Mouse (Mus musculus): Measurements from ENCODE around the gene Klhdc8b. TPM values are rescaled to one million over a fixed set of nuclear protein-coding genes. Genes with fewer than 3 reads are reported as not detected.
A peak's percentile ranks its signal among the peaks of the same experiment; 100 is the strongest.

Klhdc8b gene
- polyA plus RNA-seq, 1 experiment: 18.3 TPM

DNA sequence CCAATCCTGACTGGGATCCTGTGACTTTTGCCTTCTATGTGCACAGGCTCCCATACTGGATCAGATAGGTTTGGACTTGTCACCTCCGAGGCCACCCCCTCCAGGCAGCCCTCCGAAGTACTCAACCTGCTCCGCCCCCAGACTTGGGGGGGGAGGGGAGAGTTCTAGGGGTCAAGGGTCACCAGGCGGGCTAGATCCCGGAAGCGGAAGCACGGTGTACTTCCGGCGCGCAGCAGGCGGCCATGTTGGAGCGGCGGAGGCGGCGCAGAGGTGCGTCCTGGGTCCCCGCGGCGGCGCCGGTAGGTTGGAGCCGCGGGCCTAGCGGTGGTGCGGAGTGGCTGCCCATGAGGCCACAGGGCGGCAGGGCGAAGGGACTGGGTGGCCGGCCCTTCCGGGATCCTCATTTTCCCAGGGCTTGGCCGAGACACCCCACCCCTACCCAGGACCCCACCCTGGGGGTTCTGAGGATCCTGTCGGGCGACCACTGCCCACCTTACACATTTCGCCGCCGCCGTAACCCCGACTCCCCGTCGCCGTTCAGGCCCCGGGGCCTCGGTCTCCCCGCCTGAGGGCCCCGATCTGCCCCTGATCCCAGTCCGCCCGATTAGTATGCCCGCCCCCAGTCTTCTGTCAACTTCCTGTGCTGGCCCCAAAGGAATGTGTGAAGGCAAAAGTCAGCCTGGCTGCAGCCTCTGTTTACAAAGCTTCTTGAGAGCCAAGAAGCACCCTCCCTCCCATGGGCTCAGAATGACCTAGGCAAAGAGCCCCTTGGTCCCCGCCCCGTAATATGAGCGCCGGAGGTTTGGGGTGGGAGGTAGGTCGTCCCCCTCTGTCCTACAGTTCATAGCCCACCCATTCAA lies 832 bp downstream of the Klhdc8b start, which contains the start of gene Ccdc71:
TSS of gene Ccdc71 (plus strand) at position 209 of the 860 bp plus-strand sequence.
- WGBS: under 1% methylated on average over 50 of the region's 52 CpGs
- Histone ChIP-seq H3K4me3 (replicated peaks; ENCODE audit: control insufficient read depth, low read depth, low read length) (peak within 1 kb of the TSS; percentile 76), H3K4me1 (ENCODE audit: control insufficient read depth, insufficient read depth, low read length) (peaks cover 2% of the 10 kb centered on the region), H3K27ac (ENCODE audit: control insufficient read depth, insufficient read depth, low read depth, low read length, poor library complexity) (peak within 1 kb of the TSS; percentile 55)
- TF ChIP-seq POLR2A (IDR thresholded peaks at IDR 0.05; ENCODE audit: borderline replicate concordance, control insufficient read depth, low read depth, low read length): peak; percentile 48; the same call in 1 of the 2 replicates
- TF ChIP-seq CTCF (IDR thresholded peaks at IDR 0.05; ENCODE audit: control insufficient read depth, insufficient read depth, low read length): no peak

DNA sequence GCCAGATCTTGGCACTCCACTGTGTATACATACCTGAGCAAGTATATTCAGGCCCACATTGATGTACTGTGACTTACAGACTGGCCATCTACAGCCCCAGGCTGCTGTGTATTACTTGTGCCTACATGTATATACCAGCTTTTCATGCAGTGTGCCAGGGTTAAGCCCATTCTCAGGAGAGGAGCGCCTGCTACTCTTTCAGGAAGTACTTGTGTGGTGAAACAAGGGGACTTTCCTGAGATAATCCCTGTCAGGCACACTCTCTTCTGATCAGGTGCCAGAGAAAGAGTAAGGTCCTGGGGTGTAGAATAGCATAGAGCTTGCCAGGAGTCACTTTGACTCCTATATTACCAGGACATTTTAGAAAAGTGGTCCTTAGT lies 1.5 kb downstream of the Klhdc8b start:
- Histone ChIP-seq H3K27ac (ENCODE audit: control insufficient read depth, insufficient read depth, low read depth, low read length, poor library complexity) (no peak overlapping the region), H3K4me3 (replicated peaks; ENCODE audit: control insufficient read depth, low read depth, low read length) (peak overlapping the region; percentile 76), H3K4me1 (ENCODE audit: control insufficient read depth, insufficient read depth, low read length) (peaks cover 2% of the 10 kb centered on the region)
- TF ChIP-seq POLR2A (IDR thresholded peaks at IDR 0.05; ENCODE audit: borderline replicate concordance, control insufficient read depth, low read depth, low read length) (no peak), CTCF (IDR thresholded peaks at IDR 0.05; ENCODE audit: control insufficient read depth, insufficient read depth, low read length) (no peak)
- 65% methylated on average over 1 of the region's 1 CpGs for WGBS

- Histone ChIP-seq H3K4me3 (replicated peaks; ENCODE audit: control insufficient read depth, low read depth, low read length) (no peak overlapping the region), H3K4me1 (ENCODE audit: control insufficient read depth, insufficient read depth, low read length) (peaks cover 2% of the 10 kb centered on the region), H3K27ac (ENCODE audit: control insufficient read depth, insufficient read depth, low read depth, low read length, poor library complexity) (no peak overlapping the region)
- 87% methylated on average over 10 of the region's 10 CpGs for WGBS
- TF ChIP-seq CTCF (IDR thresholded peaks at IDR 0.05; ENCODE audit: control insufficient read depth, insufficient read depth, low read length) (no peak), POLR2A (IDR thresholded peaks at IDR 0.05; ENCODE audit: borderline replicate concordance, control insufficient read depth, low read depth, low read length) (no peak)
Observed at GRCm38 (mm10) chr9:108456953-108457352, 4.4 kb downstream of the Klhdc8b start.

GRCm38 (mm10) chr9:108455747-108456571 lies 5.4 kb downstream of the Klhdc8b start:
- WGBS: 67% methylated on average over 12 of the region's 12 CpGs
- no peak for TF ChIP-seq CTCF (IDR thresholded peaks at IDR 0.05; ENCODE audit: control insufficient read depth, insufficient read depth, low read length)
- TF ChIP-seq POLR2A (IDR thresholded peaks at IDR 0.05; ENCODE audit: borderline replicate concordance, control insufficient read depth, low read depth, low read length): no peak
- Histone ChIP-seq H3K4me1 (ENCODE audit: control insufficient read depth, insufficient read depth, low read length) (no peaks in the 10 kb centered on the region), H3K4me3 (replicated peaks; ENCODE audit: control insufficient read depth, low read depth, low read length) (no peak overlapping the region), H3K27ac (ENCODE audit: control insufficient read depth, insufficient read depth, low read depth, low read length, poor library complexity) (no peak overlapping the region)

DNA sequence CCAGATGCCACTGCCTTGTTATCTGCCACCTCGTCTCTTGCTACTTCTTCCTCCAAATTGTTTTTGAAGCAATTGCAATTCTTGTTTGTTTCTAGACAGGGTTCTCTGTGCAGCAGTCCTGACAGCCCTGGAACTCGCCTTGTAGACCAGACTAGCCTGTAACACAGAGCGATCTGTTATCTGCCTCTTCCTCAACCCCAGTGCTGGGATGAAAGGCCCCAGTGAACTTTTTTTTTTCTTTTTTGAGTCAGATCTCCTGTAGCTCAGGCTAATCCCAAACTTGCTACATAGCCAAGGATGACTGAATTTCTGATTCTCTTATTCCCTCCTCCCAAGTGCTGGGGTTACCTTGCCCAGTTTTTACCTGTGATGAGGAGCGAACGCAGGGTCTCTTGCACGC lies 7.0 kb downstream of the Klhdc8b start:
- 79% methylated on average over 6 of the region's 6 CpGs for WGBS
- Histone ChIP-seq H3K4me1 (ENCODE audit: control insufficient read depth, insufficient read depth, low read length) (no peaks in the 10 kb centered on the region), H3K27ac (ENCODE audit: control insufficient read depth, insufficient read depth, low read depth, low read length, poor library complexity) (no peak overlapping the region), H3K4me3 (replicated peaks; ENCODE audit: control insufficient read depth, low read depth, low read length) (no peak overlapping the region)
- TF ChIP-seq CTCF (IDR thresholded peaks at IDR 0.05; ENCODE audit: control insufficient read depth, insufficient read depth, low read length) (no peak), POLR2A (IDR thresholded peaks at IDR 0.05; ENCODE audit: borderline replicate concordance, control insufficient read depth, low read depth, low read length) (no peak)

DNA sequence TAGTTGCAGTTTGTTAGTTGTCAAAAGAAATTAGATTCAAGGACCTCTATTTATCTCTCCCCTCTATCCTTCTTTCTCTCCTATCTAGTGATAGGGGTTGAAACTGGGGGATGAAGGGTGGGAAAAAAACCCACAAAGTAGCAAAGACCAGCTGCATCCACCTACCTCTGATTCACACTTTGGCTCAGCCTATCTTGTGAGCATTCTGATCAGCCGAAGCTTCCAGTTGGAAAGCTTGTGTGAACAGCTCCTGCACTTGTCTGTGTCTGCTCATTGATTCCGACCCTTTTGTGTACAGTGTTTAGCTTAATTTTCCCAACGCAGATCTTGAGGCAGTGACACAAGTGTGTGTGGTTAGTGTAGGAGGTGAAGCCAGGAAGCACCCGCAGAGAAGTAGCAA lies 7.9 kb downstream of the Klhdc8b start:
- Histone ChIP-seq H3K4me3 (replicated peaks; ENCODE audit: control insufficient read depth, low read depth, low read length) (no peak overlapping the region), H3K27ac (ENCODE audit: control insufficient read depth, insufficient read depth, low read depth, low read length, poor library complexity) (no peak overlapping the region), H3K4me1 (ENCODE audit: control insufficient read depth, insufficient read depth, low read length) (no peaks in the 10 kb centered on the region)
- WGBS: 41% methylated on average over 4 of the region's 4 CpGs
- TF ChIP-seq POLR2A (IDR thresholded peaks at IDR 0.05; ENCODE audit: borderline replicate concordance, control insufficient read depth, low read depth, low read length): no peak
- TF ChIP-seq CTCF (IDR thresholded peaks at IDR 0.05; ENCODE audit: control insufficient read depth, insufficient read depth, low read length): no peak

- no peak overlapping the region for H3K27ac ChIP-seq (ENCODE audit: control insufficient read depth, insufficient read depth, low read depth, low read length, poor library complexity)
- H3K4me3 ChIP-seq (replicated peaks; ENCODE audit: control insufficient read depth, low read depth, low read length): no peak overlapping the region
- TF ChIP-seq POLR2A (IDR thresholded peaks at IDR 0.05; ENCODE audit: borderline replicate concordance, control insufficient read depth, low read depth, low read length) (no peak), CTCF (IDR thresholded peaks at IDR 0.05; ENCODE audit: control insufficient read depth, insufficient read depth, low read length) (no peak)
- no peaks in the 10 kb centered on the region for H3K4me1 ChIP-seq (ENCODE audit: control insufficient read depth, insufficient read depth, low read length)
- 55% methylated on average over 6 of the region's 6 CpGs for WGBS
Observed at GRCm38 (mm10) chr9:108452911-108453310, 8.5 kb downstream of the Klhdc8b start.

DNA sequence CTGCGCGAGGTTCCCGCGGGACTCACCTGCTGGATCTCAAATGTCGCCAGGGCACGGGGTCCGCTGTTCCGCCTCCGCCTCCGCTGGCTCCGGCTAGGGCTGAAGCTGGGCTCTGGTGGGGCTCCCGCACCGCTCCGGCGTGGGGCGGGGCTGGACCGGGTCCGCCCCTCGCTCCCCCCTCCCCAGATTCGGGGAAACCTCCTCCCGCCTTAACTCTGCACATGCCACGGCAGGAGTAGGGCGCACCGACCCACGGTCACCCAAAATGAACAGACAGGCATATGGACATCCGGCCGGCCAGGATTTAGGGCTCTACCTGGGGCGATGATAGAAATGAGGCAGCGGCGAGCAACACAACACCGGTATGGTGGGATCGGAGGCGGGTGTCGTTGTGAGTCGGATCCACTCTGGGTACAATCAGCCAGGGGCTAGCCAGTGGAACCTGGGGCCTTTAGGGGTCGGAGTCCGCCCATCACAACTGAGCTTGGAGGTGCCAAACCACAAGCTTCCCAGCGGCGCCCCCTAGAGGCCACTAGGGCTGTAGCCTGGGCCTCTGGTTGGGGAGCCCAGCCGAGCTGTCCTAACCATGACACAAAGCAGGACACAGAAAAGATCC lies 9.0 kb downstream of the Klhdc8b start:
- Histone ChIP-seq H3K4me1 (ENCODE audit: control insufficient read depth, insufficient read depth, low read length) (no peaks in the 10 kb centered on the region), H3K4me3 (replicated peaks; ENCODE audit: control insufficient read depth, low read depth, low read length) (peak overlapping the region; percentile 77), H3K27ac (ENCODE audit: control insufficient read depth, insufficient read depth, low read depth, low read length, poor library complexity) (no peak overlapping the region; the same call in 1 of the 2 replicates)
- 2% methylated on average over 40 of the region's 40 CpGs for WGBS
- TF ChIP-seq POLR2A (IDR thresholded peaks at IDR 0.05; ENCODE audit: borderline replicate concordance, control insufficient read depth, low read depth, low read length) (no peak), CTCF (IDR thresholded peaks at IDR 0.05; ENCODE audit: control insufficient read depth, insufficient read depth, low read length) (peak; percentile 74)

Measured in bone marrow, adult 2 months (tissue).